Mouse (Mus musculus) adrenal gland (tissue): ENCODE measurements around the gene Nfe2l2.

Experiments
- intact Hi-C: fragments of 180-260 bp; cut with DNase I; formaldehyde crosslinking; loops from one replicate; pipeline ENCODE4 v1.15.1; 2025
- long read RNA-seq, 2 experiments: library from polyadenylated mRNA; unstranded; transcript quantifications; one replicate each; pipeline ENCODE4 v2.0.0; 2020; ENCODE audit warnings: borderline replicate concordance in 1 of 2; ENCODE audit not compliant: insufficient replicate concordance in 1 of 2

Nfe2l2 gene
- long read RNA-seq, experiment 1, transcript Nfe2l2-201 (5 exons, 2,475 nt): major isoform, 55 of 74 reads
- long read RNA-seq, experiment 1, partial matches to known transcripts: 15 of 74 reads
- long read RNA-seq, experiment 1, other reads (novel, unspliced or antisense): 3 of 74 reads
- long read RNA-seq, experiment 2, transcript Nfe2l2-201 (5 exons, 2,475 nt): major isoform, 49 of 72 reads
- long read RNA-seq, experiment 2, partial matches to known transcripts: 9 of 72 reads
- long read RNA-seq, experiment 2, other reads (novel, unspliced or antisense): 13 of 72 reads

DNA sequence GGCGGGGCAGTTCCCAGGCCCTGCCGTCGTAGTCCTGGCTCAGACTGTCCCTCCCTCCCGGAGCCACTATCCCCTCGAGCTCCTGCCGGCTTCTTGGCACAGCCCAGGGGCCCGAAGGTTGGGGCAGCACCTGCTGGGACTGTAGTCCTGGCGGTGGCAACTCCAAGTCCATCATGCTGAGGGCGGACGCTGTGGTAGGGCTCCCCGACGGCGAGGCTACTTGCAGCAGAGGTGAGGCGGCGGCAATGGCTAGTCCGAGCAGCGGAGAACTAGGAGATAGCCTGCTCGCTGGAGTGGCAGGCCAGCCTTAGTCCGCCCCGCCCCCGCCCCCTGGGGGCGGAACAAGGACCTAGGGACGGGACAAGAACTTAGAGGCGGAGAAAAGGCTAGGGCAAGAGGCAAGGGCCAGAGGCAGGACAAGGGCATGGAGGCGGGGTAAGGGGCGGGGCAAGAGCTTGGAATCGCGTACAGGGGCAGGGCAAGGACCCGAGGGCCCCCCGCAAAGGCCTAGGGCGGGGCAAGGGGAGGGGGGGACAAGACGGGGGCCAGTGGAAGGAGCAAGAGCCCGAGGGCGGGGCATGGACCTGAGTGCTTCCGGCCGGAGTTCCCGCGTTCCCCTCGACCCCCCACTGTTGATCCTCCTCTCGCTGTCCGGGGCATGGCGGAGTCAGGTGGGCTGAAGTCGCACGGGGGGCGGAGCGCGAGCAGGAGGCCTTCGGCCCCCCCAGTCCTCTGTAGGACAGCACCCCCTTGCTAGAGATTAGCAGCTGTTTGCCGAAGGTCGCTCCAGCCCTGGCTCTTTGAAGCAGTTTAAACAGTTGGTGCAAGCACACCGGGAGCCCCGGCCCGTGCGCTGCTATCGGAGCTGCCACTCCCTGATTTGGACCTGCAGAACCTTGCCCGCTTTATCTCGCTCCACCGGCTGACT lies at the start of gene Nfe2l2:
TSS of gene Nfe2l2 (minus strand) at position 408 of the 928 bp plus-strand sequence.
- intact Hi-C loops: loop anchor here (5.0 kb wide), 1 partner anchor 42 kb away; no protein-coding TSS in a partner anchor

DNA sequence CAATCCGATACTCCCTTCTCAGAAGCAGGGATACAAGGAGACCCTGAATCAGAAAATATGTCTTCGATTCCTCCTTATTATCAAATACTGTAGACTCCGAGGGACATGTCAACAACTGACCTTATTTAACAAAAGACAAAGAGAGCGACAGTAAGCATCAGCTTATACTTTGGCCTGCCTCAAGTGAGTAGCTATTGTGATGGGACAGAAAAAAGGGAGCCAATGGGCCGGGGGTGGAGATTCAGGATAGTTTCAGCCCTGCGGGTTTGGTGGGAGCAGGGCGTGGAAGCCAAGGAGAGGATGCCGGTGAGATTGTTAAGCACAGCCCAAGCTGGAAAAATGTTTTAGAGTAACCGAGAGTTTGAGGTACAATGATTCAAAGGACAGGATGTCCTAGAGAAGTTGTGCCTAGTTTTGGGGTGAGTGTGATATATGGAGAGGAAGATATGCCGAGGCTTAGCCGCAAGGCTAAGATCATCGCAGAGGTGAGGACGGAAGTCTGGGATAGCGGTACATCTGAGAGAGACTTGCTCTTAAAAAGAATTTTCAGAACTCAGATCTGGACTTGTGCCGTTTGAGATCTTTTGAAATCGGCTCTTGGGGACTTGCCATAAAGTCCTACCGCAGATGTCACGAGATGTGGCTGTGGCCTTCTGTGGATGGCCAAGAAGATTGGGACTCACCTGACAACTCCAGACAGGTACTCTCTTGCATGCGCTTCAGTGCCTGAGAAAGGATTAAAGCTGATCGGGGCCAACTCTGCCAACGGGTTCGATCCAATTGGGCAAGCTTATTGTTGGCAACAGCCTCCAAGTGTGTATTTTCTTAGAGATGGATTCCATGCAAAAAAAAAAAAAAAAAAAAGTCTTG lies 48.1 kb upstream of the Nfe2l2 start:
- intact Hi-C loops: no loop called here

DNA sequence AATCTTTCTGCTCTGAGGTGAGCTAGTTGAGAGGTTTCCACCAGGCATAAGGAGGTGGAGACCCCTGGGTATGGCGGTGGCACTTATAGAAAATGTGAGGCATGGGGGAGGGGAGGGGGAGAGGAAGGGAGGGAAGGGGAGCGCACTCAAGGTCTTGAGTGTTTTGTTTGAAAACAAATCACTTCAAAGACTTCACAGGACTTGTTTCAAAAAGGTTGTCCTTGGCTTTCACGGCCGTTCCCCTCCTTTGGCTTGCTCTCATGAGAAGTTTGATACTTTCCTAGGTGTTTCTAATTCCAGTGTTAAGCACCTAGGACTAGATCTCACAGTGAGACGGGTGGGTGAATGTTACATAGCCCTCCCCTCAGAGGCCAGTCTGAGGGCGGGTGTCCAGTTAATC lies 47.5 kb upstream of the Nfe2l2 start:
- intact Hi-C loops: no loop called here

DNA sequence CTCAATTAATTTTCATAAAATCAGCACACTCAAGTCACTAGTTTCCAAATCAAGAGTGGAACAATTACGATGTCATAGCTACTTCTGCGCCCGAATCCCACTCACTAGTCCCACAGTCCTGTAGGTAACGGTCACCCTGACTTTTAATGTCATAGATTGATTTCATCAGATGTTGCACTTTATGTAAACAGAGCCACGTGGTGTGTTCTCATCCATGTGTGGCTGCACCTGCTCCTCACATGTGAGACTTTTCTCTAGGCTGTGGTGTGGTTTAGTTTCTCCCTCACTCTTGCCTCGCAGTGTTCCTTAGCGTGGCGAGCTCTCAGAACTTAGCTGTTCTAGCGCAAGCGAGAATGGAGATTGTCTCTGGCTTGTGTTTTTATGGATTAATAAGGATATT lies 46.4 kb upstream of the Nfe2l2 start:
- intact Hi-C loops: no loop called here

DNA sequence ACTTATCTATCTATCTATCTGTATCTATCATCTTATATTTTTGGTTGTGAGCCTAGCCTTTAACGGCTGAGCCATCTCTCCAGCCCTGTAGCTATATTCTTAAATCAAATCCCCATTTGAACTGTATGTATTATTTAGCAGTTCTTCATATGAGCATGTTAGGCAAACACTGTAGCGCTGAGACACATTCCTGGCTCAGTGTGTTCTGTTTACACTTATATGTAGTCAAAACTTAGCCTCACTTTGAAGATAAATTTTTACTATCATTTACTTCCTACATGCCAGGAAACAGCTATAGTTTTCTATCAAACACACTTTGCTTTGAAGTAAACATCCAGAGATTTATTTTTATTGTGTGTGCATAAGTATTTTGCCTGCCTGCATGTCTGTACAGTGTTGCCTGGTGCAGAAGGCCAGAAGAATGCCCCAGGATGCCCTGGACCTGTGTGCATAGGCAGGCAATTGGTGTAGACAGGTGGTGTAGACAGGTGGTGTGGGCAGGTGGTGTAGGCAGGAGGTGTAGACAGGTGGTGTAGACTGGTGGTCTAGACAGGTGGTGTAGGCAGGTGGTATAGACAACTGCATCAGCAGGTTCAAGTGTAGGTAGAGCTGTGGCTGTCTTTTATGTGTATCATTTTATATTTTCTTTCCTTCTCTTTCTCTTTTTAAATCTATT lies 45.7 kb upstream of the Nfe2l2 start:
- intact Hi-C loops: no loop called here

DNA sequence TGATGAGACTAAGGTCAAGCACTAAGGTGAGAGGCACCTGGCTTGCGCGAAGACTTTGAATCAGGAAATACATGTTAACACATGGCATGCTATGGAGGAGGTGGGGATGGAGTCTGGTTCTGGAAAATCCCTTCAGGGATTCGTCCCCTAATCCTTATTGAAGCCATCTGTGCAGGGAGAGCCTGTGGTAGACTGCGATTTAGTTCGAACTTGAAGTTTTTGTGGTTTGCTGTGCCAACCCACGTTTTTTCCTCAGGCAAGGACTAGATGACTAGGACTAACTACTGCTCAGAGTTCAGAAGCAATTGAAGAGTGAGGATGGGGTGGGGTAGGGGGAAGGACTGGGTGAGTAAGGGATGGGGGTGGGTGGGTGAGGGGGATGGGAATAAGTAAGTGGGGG lies 44.4 kb upstream of the Nfe2l2 start:
- intact Hi-C loops: no loop called here

DNA sequence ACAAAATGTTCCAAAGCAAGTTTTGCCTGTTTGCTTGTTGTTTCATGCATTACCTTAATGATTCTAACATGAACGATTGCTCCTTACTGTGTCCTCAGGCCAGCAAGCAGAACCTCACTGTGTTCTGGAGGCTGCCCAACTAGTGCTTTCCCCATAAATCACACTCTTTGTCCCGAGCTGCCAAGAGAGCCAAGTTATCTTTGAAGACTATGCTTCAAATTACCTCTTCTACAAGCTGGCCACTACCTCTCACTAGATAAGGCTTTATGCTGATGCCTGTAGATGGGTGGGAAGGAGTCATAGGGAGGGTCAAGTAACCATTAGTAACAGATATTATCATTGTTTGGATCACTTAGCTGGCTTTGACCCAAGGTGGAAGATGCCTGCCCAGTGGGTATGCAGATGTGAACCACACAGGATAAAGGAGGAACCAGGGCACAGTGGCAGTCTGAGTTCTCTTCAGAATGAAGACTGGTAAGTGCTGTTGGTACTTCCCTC lies 32.6 kb upstream of the Nfe2l2 start:
- intact Hi-C loops: no loop called here

DNA sequence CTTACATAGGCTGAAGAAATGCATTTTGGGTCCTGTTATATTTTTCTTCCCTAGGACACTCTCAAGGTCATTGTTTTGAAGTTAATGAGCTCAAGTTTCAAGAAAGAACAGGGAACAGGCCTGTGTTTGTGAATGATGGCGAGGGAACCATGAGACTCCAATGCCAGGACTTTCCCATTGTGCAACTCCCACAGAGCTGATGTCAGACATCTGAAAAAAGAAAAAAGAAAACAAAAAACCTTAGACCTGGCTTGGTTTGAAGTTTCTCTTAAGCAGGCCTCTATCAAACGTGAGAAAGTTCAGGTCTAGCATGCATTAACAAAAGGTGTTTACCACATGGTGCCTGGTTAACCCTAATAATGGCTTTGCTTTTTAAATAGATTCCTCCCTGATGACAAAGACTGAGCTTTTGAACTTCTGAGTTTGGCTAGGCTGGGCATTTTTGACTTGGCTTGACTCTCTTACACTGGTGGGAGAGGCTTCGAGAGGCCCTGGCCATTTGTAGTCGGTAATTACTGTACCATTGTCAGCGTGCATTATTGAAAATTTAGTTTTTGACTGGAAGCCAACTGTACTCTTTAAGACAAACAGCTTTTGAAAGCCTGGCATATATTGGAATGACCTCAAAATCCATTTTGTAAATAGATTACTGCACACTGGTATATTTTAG lies 29.9 kb upstream of the Nfe2l2 start:
- intact Hi-C loops: no loop called here

DNA sequence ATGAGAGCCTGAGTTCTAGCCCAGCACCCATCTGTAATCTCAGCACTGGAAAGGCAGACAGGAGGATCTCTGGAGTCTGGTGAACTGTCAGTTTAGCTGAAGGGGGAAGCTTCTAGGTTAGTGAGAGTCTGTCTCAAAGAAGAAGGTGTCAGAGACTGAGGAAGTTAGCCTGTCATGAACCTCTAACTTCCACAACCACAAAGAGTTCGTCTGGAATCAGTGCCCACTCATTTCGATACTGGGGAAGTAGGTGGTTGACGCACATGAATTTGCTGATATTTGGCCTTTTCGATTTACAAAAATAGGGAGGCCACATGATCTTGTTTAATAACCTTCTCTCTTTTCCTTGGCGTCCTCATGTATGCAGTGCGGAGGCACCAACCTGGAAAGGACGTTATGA lies 28.7 kb upstream of the Nfe2l2 start:
- intact Hi-C loops: no loop called here

DNA sequence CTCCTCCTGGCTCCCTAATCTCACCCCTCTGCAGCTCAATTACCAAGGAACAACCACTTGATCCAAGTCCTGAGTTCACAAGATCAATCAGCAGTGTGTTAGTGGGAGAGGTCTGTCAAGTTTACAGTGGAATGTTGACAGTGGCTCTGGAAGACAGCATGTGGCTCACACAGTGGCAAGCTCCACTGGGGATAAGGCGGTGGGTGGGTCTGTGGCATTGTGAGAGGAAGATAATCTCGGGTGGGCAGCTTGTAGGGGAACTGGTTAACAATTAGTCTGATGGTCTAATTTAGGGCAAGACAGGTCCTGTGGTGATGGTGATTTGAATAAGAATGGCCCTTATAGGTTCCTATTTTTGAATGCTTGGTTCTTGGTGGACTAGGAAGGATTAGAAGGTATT lies 27.5 kb upstream of the Nfe2l2 start:
- intact Hi-C loops: no loop called here

DNA sequence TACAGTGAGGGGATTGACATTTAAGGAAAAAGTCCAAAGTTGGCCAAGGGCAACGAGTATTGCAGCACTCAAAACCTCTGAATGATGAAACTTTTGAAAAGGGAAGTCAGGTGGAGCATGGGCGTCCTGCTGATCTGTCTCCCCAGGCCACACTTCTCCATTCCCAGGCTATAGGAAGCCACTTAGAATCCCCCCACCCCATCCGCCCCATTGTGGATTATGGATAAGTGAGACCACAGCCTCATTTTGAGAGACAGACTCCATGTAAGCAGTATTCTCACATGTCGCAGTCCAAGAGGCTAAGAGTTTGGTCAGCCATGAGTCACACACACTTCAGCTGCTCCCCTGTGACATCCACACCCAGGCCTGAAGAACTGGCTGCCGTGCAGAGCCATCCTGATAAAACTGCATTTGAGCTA lies 26.8 kb upstream of the Nfe2l2 start:
- intact Hi-C loops: no loop called here

DNA sequence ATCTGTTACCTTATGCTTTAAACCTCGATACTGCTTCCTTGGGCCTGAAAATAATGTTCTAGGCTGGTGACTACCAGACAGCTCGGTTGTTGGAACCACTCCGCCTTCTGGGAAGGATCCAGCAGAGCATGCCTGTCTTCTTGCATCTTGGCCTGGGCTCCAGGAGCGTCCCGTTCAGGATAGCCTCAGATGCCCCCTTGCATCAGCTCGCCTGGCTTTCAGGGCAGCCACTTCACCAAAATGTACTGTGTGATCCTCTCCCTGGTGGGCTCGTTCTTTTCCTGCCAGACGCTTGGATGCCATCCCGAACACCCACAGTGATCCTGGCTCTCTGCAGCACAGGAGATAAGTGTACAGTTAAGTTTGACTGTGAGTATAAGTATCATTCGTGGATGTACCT lies 25.6 kb upstream of the Nfe2l2 start:
- intact Hi-C loops: no loop called here

DNA sequence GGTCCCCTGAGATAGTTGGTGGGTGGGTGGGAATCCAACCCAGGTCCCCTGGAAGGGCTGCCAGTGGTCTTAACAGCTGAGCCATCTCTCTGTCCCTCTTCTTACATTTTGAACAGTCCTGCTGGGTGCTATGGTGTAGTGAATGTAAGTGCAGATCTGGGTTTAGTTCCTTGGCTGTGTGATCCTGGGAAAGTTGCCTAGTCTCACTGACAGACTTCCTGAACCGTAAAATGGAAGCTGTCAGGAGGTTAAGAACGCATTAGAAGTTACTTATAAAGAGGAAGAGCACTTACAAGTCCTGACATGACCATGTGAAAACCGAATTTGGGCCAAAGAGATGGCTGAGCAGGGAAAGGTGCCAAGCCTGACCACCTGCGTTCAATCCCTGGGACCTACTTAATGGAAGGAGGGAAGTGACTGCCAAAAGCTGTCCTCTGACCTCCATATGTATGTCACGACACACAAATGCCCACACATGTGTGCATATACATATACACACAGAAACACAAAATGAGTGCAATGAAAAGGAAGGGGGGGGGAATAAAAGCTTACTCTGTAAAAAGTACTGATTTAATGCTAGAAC lies 20.5 kb upstream of the Nfe2l2 start:
- intact Hi-C loops: no loop called here

DNA sequence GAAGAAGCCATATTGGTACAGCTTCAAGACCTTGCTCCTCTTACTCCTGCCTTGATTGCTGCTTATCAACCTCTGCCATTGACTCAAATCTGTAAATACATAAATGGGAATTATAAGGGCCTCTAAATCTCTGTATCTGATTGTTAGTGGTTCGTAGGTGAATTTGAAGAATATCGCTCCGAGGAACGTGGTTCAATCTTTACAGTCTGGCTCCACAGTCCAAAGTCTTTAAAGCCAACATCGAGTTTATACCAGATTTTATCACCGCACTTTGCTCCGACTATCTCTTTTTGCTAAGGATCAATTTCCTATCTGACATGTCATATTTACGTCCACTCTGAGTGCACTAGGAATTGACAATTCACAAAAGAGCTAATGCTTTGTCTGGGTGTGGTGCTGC lies 19.0 kb upstream of the Nfe2l2 start:
- intact Hi-C loops: no loop called here

DNA sequence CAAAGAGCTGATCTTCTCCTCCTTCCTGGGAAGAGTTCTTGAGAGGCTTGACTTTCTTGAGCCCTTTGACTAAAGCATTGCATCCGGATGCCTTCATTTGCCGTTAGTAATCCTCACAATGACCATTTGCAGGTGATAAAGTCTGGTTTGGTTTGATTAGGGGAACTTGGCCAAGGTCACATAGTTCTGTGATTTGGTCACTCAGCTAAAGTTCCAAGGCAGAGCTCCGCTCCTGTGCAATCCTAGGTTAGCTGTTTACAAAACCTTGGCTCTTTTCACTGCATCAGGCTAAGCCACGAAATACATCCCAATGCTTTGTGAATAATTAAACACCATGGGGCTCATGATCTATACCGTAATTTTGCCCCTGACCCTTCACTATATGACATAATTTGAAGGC lies 18.5 kb upstream of the Nfe2l2 start:
- intact Hi-C loops: no loop called here

DNA sequence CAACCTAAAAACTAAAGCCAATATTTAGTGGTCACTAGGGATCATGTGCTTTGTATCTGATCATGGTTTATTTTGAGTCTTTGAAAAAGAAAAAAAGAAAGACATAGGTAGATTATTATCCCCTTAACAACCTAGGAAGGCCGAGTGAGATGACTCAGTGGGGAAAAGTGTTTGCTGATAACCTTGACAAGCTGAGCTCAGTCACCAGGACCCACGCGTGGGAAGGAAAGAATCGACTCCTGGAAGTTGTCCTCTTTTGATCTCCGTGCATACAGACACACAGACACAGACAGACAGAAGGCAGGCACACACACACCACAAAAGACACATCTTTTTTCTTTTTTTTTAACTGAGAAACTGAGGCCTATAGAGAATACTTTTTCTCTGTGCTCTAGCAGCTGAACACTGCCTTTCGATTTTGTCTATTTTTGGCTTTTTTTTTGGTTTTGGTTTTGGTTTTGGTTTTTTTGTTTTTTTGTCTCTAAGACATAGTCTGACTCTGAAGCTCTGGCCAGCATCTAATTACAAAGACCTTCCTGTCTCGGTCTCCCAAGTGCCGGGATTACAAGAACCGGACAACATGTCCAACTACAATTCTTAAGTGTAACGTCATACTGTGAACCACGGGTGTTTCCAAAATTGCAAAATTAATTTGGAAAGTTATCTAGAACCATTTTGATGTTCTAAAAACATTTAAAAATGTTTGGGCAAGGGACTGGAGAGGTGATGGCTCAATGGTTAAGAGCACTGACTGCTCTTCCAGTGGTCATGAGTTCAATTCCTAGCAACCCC lies 16.0 kb upstream of the Nfe2l2 start:
- intact Hi-C loops: no loop called here

DNA sequence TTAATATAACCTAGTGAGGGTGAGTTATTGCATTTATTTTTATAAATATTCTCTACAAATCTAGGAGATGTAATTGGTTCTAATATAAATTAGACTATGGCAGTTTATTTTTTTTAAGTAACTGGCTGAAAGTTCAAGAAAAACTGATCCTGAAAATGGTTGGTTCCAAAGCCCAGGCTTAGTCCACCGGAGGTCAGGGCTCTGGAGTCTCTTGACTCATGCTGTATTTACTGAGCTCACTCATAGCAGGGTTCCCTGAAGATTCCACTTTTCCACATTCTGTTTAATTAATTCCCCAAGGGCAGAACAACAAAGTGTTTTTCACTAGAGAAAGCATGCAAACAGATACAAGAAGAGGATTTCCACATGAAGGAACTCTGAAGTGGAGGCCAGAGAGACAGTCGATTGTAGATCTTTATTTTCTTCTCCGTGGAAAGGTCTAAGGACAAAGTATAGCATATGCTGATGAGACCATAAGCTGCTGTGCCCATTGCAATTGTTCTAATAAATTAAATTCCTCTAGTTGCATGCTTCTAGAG lies 15.0 kb upstream of the Nfe2l2 start:
- intact Hi-C loops: no loop called here

DNA sequence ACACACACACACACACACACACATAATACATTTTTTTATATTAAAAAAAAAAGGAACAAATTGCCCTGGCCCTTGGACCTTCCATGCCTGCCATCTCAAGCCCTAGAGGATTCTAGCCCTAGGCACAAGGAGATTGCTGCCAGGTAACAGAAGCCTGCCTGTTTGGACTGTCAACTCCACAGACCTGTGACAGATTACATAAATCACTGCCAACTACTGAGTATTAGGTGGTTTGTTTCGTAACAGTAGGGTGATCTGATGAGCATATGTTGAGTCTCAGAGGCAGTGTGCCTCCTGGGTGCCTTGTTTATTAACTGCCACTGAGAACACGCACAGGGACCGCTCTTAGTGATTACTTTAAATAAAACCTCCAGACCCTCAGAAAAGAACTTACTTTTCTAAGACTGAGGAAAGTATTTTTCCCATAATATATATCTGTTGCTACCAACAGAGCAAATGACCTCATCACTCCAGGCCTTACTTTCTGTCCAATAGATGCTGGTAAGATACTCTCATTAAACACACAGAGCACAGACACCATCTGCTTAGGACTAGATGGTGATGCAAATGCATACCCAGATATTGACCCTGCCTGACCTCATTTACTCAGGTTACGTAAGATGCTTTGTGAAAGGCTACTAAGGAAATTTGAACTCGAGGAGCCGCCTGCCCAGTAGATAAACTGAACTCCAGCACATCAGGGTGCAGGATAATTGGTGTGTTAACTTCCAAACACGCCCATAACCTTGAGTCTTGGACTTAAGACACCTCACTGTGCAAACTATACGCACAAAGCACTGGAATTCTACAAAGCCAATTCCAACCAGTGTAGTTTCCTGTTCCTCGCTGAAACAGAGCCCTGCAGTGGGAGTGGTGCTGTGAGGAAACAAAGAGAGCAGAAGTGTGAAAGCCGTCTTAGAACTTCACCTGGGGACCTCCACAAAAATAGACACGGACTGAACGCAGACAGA lies 11.9 kb upstream of the Nfe2l2 start:
- intact Hi-C loops: no loop called here
